Mouse (Mus musculus) E14TG2a.4 (cell line): ENCODE measurements around the gene CK137956.

ENCODE experiments used
- CTCF ChIP-seq: conservative IDR thresholded peaks from 2 replicates; pipeline ENCODE4 v1.5.1; 2014; ENCODE audit warnings: low read length
- NANOG ChIP-seq: IDR thresholded peaks from 2 replicates; pipeline ENCODE4 v1.6.1; 2014; ENCODE audit warnings: borderline replicate concordance, low read length, mixed read lengths
- POU5F1 ChIP-seq: IDR thresholded peaks from 2 replicates; pipeline ENCODE4 v1.6.1; 2014; ENCODE audit warnings: low read length, borderline replicate concordance

- TF ChIP-seq CTCF (no peak), NANOG (no peak), POU5F1 (no peak)
Observed at GRCm38 (mm10) chr4:127984426-127984825, 13.7 kb upstream of the CK137956 start.
